Mouse (Mus musculus): ENCODE data around the gene Scgb2b12. TPM values are rescaled to one million over a fixed set of nuclear protein-coding genes. Genes with fewer than 3 reads are reported as not detected.
"Not testable (repeated sequence)": the region's sequence is repeated elsewhere in the genome, so short reads cannot be mapped to it uniquely, and the experiment has no call there.

The Scgb2b12 gene
- total RNA-seq (2021), result not detected
- long read RNA-seq, experiment 1, result 0 reads
- long read RNA-seq, experiment 2, result 0 reads

GRCm38 (mm10) chr7:32327145-32327544 lies at the start of gene Scgb2b12:
TSS of gene Scgb2b12 (minus strand) at chr7:32327245.
- DNase-seq (ENCODE audit: low spot score in 2 of 2); intact Hi-C loops (cut with DNase I): not testable (repeated sequence)

GRCm38 (mm10) chr7:32333882-32334281 lies 6.8 kb upstream of the Scgb2b12 start, which contains the start of gene Scgb1b12:
TSS of gene Scgb1b12 (plus strand) at chr7:32334182.
- intact Hi-C loops (cut with DNase I); DNase-seq (ENCODE audit: low spot score in 2 of 2): not testable (repeated sequence)

Other genes with a start within 250 kb of the Scgb2b12 start
- gene Scgb1b10, start 226.4 kb downstream of the Scgb2b12 start, total RNA-seq (2021), result not detected
- gene Scgb2b11, start 116.1 kb downstream of the Scgb2b12 start, total RNA-seq (2021), result not detected
- not detected for gene Scgb1b11, start 104.4 kb downstream of the Scgb2b12 start, total RNA-seq (2021)
- gene Scgb1b12, start 6.9 kb upstream of the Scgb2b12 start, total RNA-seq (2021), result not detected
- not detected for gene Scgb1b29, start 114.3 kb upstream of the Scgb2b12 start, total RNA-seq (2021)

Data from left cerebral cortex, postnatal 14 days (tissue).